ENCODE assay signal across 26 mouse cellular contexts in the genomic region with DNA sequence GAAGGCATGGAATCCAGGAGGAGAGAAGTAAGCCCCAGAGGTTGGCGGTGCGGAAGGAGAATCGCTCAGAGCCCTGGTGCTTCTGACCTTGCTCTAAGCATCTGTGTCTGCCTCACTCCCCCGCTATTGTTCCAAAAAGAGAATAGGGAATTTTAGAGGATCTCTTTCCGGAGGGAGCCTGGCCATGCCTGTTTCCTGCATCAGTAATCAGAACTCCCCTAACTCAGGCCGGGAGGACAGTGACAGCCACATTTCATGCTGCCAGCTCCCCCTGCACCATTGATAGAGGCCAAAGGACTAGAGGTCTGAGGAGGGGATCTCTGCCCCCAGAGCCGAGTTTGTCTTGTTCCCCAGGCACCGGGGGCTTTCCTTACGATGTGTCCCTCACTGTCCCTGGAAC. TPM values are rescaled to one million over a fixed set of nuclear protein-coding genes. Genes with fewer than 3 reads are reported as not detected.
DNase-seq lines count a peak whose midpoint lies in the region; ATAC-seq lines count a peak whose summit lies in the region.
"Had no signal": no experiment of that assay in that cellular context is flagged by ENCODE, and none has a peak within 500 bp of the region (broad histone marks: within the 10 kb centered on the region; RNA-seq: fewer than 3 reads in every experiment).

No protein-coding gene starts in this region.

- DNase-seq in kidney, adult 18-20 months = no peak
- no peak for DNase-seq in kidney, adult 9 months
- DNase-seq in midbrain, embryonic 10.5 days (ENCODE audit: low spot score) = no peak
- no peak for DNase-seq in midbrain, embryonic 14.5 days
- no peak for DNase-seq in ovary, postnatal 10 days (ENCODE audit: low spot score)
- DNase-seq: adrenal gland, adult 2 months; adrenal gland, postnatal 10 days; adrenal gland, postnatal 25 days; cerebellum, adult 11 months; cerebellum, adult 18-20 months; cerebellum, adult 8-10 months; cerebellum, adult 9-11 months; cerebellum, postnatal 14 days; cerebellum, postnatal 36 days; embryo, embryonic 11 days had no signal

- H3K27me3 ChIP-seq in kidney, embryonic 14.5 days (ENCODE audit: control insufficient read depth, insufficient read depth, low read length) = no peaks in the 10 kb centered on the region
- H3K27me3 ChIP-seq in kidney, embryonic 16.5 days (ENCODE audit: insufficient read depth, low read length) = no peaks in the 10 kb centered on the region
- H3K27me3 ChIP-seq in midbrain, embryonic 10.5 days (ENCODE audit: low read depth, poor library complexity, severe bottlenecking) = 0 out of 2 replicates have a peak, but pooled peaks cover 4% of the 10 kb centered on the region
- H3K27me3 ChIP-seq in midbrain, embryonic 14.5 days (ENCODE audit: control insufficient read depth, insufficient read depth, low read length) = no peaks in the 10 kb centered on the region
- H3K27me3 ChIP-seq: embryonic facial prominence, embryonic 13.5 days; embryonic facial prominence, embryonic 15.5 days had no signal

- H3K4me2 ChIP-seq in kidney, embryonic 14.5 days (replicated peaks; ENCODE audit: low read depth, low read length) = no peak overlapping the region
- no peak overlapping the region for H3K4me2 ChIP-seq in kidney, embryonic 16.5 days (replicated peaks; ENCODE audit: low read depth, low read length)
- H3K4me2 ChIP-seq in midbrain, embryonic 14.5 days (ENCODE audit: low read length) = no peak overlapping the region
- H3K4me2 ChIP-seq: embryonic facial prominence, embryonic 13.5 days; embryonic facial prominence, embryonic 15.5 days; forebrain, embryonic 12.5 days had no signal

- 30% methylated on average over 9 of the region's 9 CpGs for WGBS in kidney, embryonic 14.5 days
- whole genome bisulfite sequencing in kidney, embryonic 16.5 days = 25% methylated on average over 9 of the region's 9 CpGs
- WGBS in midbrain, embryonic 10.5 days = 57% methylated on average over 9 of the region's 9 CpGs
- WGBS in midbrain, embryonic 14.5 days = 39% methylated on average over 9 of the region's 9 CpGs

- peaks cover 4% of the 10 kb centered on the region; the same call in 1 of the 2 replicates for H3K4me1 ChIP-seq in kidney, embryonic 14.5 days (ENCODE audit: control insufficient read depth, insufficient read depth, low read length)
- peaks cover 1% of the 10 kb centered on the region for H3K4me1 ChIP-seq in kidney, embryonic 16.5 days (ENCODE audit: insufficient read depth, low read length)
- peaks cover 11% of the 10 kb centered on the region for H3K4me1 ChIP-seq in midbrain, embryonic 10.5 days
- no peaks in the 10 kb centered on the region for H3K4me1 ChIP-seq in midbrain, embryonic 14.5 days (ENCODE audit: control insufficient read depth, insufficient read depth, low read length)
- H3K4me1 ChIP-seq: embryonic facial prominence, embryonic 13.5 days; embryonic facial prominence, embryonic 15.5 days; forebrain, embryonic 12.5 days had no signal

- no peak overlapping the region for H3K27ac ChIP-seq in kidney, embryonic 14.5 days (ENCODE audit: low read depth, low read length)
- H3K27ac ChIP-seq in kidney, embryonic 16.5 days (ENCODE audit: low read length) = peak overlapping the region; percentile 23; the same call in 1 of the 2 replicates
- H3K27ac ChIP-seq in midbrain, embryonic 10.5 days (replicated peaks) = peak overlapping the region; percentile 56
- H3K27ac ChIP-seq in midbrain, embryonic 14.5 days (replicated peaks; ENCODE audit: low read depth, low read length) = no peak overlapping the region
- H3K27ac ChIP-seq: embryonic facial prominence, embryonic 13.5 days; embryonic facial prominence, embryonic 15.5 days; forebrain, embryonic 10.5 days; forebrain, embryonic 12.5 days had no signal

- H3K36me3 ChIP-seq in kidney, embryonic 14.5 days (ENCODE audit: control insufficient read depth, insufficient read depth, low read length) = no peaks in the 10 kb centered on the region
- no peaks in the 10 kb centered on the region for H3K36me3 ChIP-seq in kidney, embryonic 16.5 days (ENCODE audit: insufficient read depth, low read length)
- H3K36me3 ChIP-seq in midbrain, embryonic 10.5 days = no peaks in the 10 kb centered on the region
- H3K36me3 ChIP-seq in midbrain, embryonic 14.5 days (ENCODE audit: control insufficient read depth, insufficient read depth, low read length) = no peaks in the 10 kb centered on the region
- H3K36me3 ChIP-seq: embryonic facial prominence, embryonic 13.5 days; embryonic facial prominence, embryonic 15.5 days; forebrain, embryonic 10.5 days; forebrain, embryonic 12.5 days had no signal

- ATAC-seq in kidney, embryonic 14.5 days (ENCODE audit: low FRiP score, low TSS enrichment) = 0 out of 2 replicates have a peak, but pooled peaks have one; percentile 46
- ATAC-seq in kidney, embryonic 16.5 days (ENCODE audit: low FRiP score, low TSS enrichment) = peak; percentile 67; the same call in 1 of the 2 replicates
- ATAC-seq in midbrain, embryonic 14.5 days (ENCODE audit: low FRiP score, low TSS enrichment) = no peak
- ATAC-seq: forebrain, embryonic 14.5 days had no signal

- no peak overlapping the region for H3K4me3 ChIP-seq in kidney, embryonic 14.5 days (ENCODE audit: low read length)
- H3K4me3 ChIP-seq in kidney, embryonic 16.5 days (ENCODE audit: low read length) = no peak overlapping the region
- H3K4me3 ChIP-seq in midbrain, embryonic 10.5 days = no peak overlapping the region
- no peak overlapping the region for H3K4me3 ChIP-seq in midbrain, embryonic 14.5 days (replicated peaks; ENCODE audit: low read depth, low read length)
- H3K4me3 ChIP-seq: embryonic facial prominence, embryonic 13.5 days; embryonic facial prominence, embryonic 15.5 days; erythroblast, embryonic 14.5 days; forebrain, embryonic 10.5 days; forebrain, embryonic 12.5 days had no signal

- H3K9me3 ChIP-seq in kidney, embryonic 14.5 days (ENCODE audit: control insufficient read depth, low read length) = no peaks in the 10 kb centered on the region
- H3K9me3 ChIP-seq in kidney, embryonic 16.5 days (ENCODE audit: low read length) = no peaks in the 10 kb centered on the region
- H3K9me3 ChIP-seq in midbrain, embryonic 10.5 days (replicated peaks) = no peaks in the 10 kb centered on the region
- no peaks in the 10 kb centered on the region for H3K9me3 ChIP-seq in midbrain, embryonic 14.5 days (ENCODE audit: control insufficient read depth, low read length)
- H3K9me3 ChIP-seq: embryonic facial prominence, embryonic 13.5 days; embryonic facial prominence, embryonic 15.5 days; forebrain, embryonic 10.5 days; forebrain, embryonic 12.5 days had no signal

- no peak overlapping the region for H3K9ac ChIP-seq in kidney, embryonic 14.5 days (ENCODE audit: low read depth, low read length)
- no peak overlapping the region for H3K9ac ChIP-seq in kidney, embryonic 16.5 days (replicated peaks; ENCODE audit: low read length)
- H3K9ac ChIP-seq in midbrain, embryonic 14.5 days (replicated peaks; ENCODE audit: low read length) = no peak overlapping the region
- H3K9ac ChIP-seq: embryonic facial prominence, embryonic 13.5 days; embryonic facial prominence, embryonic 15.5 days; forebrain, embryonic 12.5 days had no signal

RNA-seq across cellular contexts. Expression of a gene that starts 53.0 kb away (rescaled TPM):
- polyA plus RNA-seq in kidney, embryonic 14.5 days (2014; fragmentation: Nextera tagmentation; extraction: Ambion mirVana) = 1.8 and 2.5 TPM in 2 replicates
- 27.4 and 27.7 TPM in 2 replicates for polyA plus RNA-seq in kidney, embryonic 16.5 days (2015; fragmentation: Nextera tagmentation; extraction: Ambion mirVana)
- not detected in 2 replicates for polyA plus RNA-seq in midbrain, embryonic 10.5 days (2016; fragmentation: Nextera tagmentation; extraction: Ambion mirVana)
- polyA plus RNA-seq in midbrain, embryonic 14.5 days (2014; fragmentation: Nextera tagmentation; extraction: Ambion mirVana) = not detected in 2 replicates
- polyA plus RNA-seq: brain, embryonic 14.5 days; C2C12; embryonic facial prominence, embryonic 11.5 days; embryonic facial prominence, embryonic 13.5 days; embryonic facial prominence, embryonic 15.5 days; erythroblast, embryonic 14.5 days; forebrain, embryonic 10.5 days; forebrain, embryonic 12.5 days; forebrain, embryonic 14.5 days had no signal

Comparison
In these comparisons a context has a peak if more than half of its experiments do, and no peak if none do; other contexts are left out.
1. H3K27ac ChIP-seq: peak in kidney, embryonic 16.5 days (single experiment) and midbrain, embryonic 10.5 days (single experiment); none in kidney, embryonic 14.5 days (single experiment) and midbrain, embryonic 14.5 days (single experiment).